Mouse (Mus musculus) left cerebral cortex, adult 2 months (tissue): ENCODE results near the gene Iqcd. TPM values are rescaled to one million over a fixed set of nuclear protein-coding genes. Genes with fewer than 3 reads are reported as not detected.

ENCODE experiments used
- DNase-seq, 2 experiments: peaks; one replicate each; pipeline ENCODE4 v3.0.0; 2021 to 2022; ENCODE audit warnings: low spot score in 2 of 2, mixed read lengths in 1 of 2; ENCODE audit errors: extremely low spot score in 1 of 2
- H3K27ac ChIP-seq: fragments of 200-600 bp; 2 replicates; pipeline ENCODE4 v1.8.1; 2022
- H3K4me3 ChIP-seq: fragments of 200-600 bp; 2 replicates; pipeline ENCODE4 v1.8.1; 2022
- CTCF ChIP-seq: fragments of 200-600 bp; IDR thresholded peaks from 2 replicates; pipeline ENCODE4 v1.8.1; 2022; ENCODE audit warnings: antibody characterized with exemption, mild to moderate bottlenecking, moderate library complexity
- intact Hi-C: fragments of 180-260 bp; cut with DNase I; formaldehyde crosslinking; loops from one replicate; pipeline ENCODE4 v1.15.1; 2025
- total RNA-seq, 2 experiments: library from RNA; stranded (reverse); gene quantifications; 2 replicates each; pipeline ENCODE4 v1.2.3; 2021

The Iqcd gene
- total RNA-seq, 2 experiments from 2014 or later: 0.47 to 0.75 TPM

DNA sequence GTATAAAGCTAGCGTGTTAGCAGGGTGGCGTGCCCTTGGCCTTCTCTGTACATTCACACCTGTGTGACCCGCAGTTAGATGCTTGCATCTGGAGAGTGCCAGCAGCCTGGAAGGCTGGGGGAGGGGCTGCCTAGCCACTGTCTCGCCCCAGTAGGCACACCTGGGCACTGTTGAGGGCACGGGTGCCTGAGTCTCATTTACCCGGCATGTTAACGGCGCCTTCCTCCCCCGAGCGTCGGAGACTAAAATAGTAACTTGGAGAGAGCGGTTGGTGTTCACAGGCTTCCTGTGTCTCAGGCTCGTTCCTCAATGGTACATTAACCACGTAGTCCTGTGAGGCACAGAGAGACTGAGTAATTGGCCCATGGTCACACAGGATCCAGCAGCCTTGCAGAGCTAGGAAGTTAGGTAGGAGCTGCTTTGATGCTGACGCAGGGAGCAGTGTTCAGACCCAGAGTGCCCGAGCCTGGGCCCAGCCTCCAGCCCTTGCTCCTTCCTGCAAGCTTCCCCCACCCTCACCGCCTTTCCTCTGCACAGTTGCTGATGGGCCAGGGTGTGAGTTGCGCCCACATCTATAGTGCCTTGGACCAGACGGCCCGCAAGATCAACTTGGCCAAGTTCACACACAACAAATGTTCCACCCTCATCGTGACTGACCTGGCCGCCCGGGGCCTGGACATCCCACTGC is 32.4 kb downstream of the Iqcd start:
- Histone ChIP-seq H3K4me3 (no peak overlapping the region), H3K27ac (peak overlapping the region; percentile 42)
- no peak for TF ChIP-seq CTCF
- DNase-seq: peak in 1 of 2 experiments; percentile 28
- intact Hi-C loops: no loop called here

DNA sequence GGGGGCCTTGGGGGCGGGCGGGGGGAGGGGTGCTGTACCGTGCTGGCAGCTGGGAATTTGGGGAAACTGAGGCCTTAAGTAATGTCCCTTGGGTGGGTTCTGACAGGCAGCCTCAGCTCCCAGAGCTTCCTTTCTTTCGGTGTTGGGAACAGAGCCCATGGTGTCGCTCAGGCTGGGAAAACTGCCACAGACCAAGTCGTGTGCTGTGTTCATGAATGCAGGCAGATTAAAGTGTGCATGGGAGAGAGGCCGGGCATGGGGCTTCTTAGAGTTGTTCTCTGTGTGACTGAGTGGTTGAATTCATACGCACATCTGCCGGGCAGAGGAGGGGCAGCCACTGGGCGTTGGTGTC is 33.0 kb downstream of the Iqcd start:
- H3K27ac ChIP-seq: peak overlapping the region; percentile 42
- TF ChIP-seq CTCF: no peak
- intact Hi-C loops: no loop called here
- DNase-seq: peak in 1 of 2 experiments; percentile 31
- H3K4me3 ChIP-seq: no peak overlapping the region

DNA sequence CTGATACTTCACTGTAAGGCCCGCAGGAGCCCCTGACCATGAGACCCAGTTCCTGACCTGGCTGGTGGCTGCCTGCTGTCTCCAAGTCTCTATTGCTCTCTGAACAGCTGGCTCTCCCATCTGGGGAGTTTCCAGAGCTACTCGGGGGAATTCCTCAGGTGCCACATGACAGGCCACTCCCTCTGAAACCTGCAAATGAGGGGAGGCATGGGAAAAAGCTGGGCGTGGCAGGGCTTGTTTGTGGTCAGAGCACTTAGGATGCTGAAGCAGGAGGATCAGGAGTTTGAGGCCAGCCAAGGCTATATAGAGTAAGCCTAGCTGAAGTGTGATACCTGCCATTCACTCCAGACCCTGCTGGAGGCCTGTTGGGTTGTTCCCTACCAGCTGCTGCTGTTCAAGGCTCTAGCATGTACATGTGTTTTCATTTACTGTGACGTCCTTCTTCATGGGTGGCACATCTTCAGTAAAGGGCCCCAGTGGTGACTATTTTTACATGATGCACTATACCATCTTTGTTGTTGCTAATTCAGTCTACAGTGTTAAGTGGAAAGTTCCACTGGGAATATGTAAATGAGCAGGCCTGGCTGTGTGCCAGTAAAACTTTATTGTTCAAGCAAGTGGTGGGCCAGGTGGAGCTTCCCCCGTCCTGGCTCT is 33.5 kb downstream of the Iqcd start:
- TF ChIP-seq CTCF: no peak
- no peak for DNase-seq
- no peak overlapping the region for H3K4me3 ChIP-seq
- intact Hi-C loops: no loop called here
- peak overlapping the region; percentile 42 for H3K27ac ChIP-seq

- intact Hi-C loops: no loop called here
- H3K4me3 ChIP-seq: no peak overlapping the region
- DNase-seq: no peak
- H3K27ac ChIP-seq: no peak overlapping the region
- TF ChIP-seq CTCF: no peak
These were observed 35.6 kb downstream of the Iqcd start for GRCm38 (mm10) chr5:120624427-120624826.

DNA sequence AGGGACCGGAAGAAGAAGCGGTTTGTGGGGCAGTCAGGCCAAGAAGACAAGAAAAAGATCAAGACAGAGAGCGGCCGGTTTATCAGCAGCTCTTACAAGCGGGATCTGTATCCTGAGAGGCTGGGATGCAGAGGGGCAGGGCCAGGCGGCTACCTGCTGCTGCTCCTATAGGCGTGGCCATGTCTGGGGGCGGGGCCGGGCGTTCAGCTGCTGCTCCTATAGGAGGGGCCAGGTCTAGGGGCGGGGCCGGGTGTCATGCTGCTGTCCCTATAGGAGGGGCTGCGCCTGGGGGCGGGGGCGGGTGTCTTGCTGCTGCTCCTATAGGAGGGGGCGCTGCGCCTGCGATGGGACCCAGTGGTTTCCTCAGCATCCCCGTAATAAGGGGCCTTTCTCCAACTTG is 37.6 kb downstream of the Iqcd start:
- Histone ChIP-seq H3K27ac (no peak overlapping the region), H3K4me3 (no peak overlapping the region)
- intact Hi-C loops: no loop called here
- no peak for DNase-seq
- no peak for TF ChIP-seq CTCF

DNA sequence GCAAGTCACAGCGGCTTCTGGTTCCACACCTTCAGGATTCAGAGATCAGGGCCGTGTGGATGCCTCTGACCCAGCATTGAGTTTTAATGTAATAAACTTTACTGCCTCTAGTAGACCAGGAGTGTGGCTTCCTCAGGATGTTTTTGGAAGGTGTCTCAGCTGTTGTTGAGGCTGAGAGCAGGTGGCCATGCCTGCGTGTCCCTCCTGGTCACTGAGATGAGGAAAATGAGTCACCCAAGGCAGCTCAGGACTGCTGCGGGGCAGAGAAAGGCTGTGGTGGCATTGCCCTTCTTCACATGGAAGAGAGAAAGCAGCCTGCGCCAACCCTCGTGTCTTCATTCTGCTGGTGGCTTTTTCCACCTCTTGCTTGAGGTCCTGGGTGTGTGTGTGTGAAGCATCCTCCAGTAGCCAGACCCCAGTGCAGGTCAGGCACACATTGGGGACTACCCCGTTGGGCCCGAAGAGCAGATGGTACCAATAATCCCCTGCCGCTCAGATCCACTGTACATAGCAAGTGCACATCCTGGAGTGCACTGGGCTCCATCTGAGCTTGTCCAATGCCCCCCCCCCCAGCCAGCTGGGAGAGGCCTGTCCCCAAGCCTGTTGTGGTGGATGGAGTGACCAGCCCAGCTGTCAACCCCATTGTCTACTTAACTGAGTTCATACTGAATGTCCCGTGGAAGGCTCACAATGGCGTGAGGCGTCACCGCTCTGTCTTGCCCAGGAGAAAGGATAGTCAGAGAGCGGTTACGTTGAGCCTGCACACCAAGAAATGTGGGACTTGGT is 38.9 kb downstream of the Iqcd start:
- no peak for TF ChIP-seq CTCF
- intact Hi-C loops: no loop called here

GRCm38 (mm10) chr5:120628624-120629023 is 39.8 kb downstream of the Iqcd start:
- no peak for TF ChIP-seq CTCF
- no peak for DNase-seq
- Histone ChIP-seq H3K4me3 (no peak overlapping the region), H3K27ac (no peak overlapping the region)
- intact Hi-C loops: no loop called here

More for the DNA sequence above, 38.9 kb downstream of the Iqcd start:
- Histone ChIP-seq H3K27ac (no peak overlapping the region), H3K4me3 (no peak overlapping the region)
- no peak for DNase-seq

GRCm38 (mm10) chr5:120631128-120631527 is 42.3 kb downstream of the Iqcd start:
- intact Hi-C loops: no loop called here
- no peak for TF ChIP-seq CTCF
- Histone ChIP-seq H3K27ac (no peak overlapping the region), H3K4me3 (peak overlapping the region; percentile 1; the same call in 1 of the 2 replicates)
- no peak for DNase-seq

DNA sequence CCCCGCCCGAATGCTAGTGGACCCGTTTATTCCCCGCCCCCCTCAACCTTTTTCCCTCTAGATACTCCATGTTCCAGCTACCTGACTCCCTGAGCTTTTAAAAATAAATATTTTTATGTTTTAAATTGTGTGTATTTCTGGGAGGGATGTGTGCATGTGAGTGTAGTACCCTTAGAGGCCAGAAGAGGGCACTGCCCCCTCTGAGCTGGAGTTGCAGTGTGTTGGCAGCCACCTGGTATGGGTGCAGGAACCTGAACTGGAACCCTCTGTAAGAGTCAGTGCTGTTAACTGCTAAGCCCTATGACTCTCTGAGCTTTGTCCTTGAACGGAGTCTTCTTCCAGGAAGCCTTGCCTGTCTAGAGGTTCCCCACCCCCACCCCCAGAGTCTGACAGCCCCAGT is 43.1 kb downstream of the Iqcd start:
- no peak for DNase-seq
- intact Hi-C loops: no loop called here
- TF ChIP-seq CTCF: peak; percentile 17
- Histone ChIP-seq H3K27ac (no peak overlapping the region), H3K4me3 (no peak overlapping the region)

GRCm38 (mm10) chr5:120634131-120634530 is 45.3 kb downstream of the Iqcd start, which contains the start of gene Cfap73:
Gene Cfap73 (minus strand): TSS chr5:120634235.
- no peak for DNase-seq
- no peak within 1 kb of the TSS for H3K27ac ChIP-seq
- no peak within 1 kb of the TSS for H3K4me3 ChIP-seq
- intact Hi-C loops: no loop called here
- TF ChIP-seq CTCF: no peak

GRCm38 (mm10) chr5:120634860-120635259 is 46.0 kb downstream of the Iqcd start:
- DNase-seq: no peak
- intact Hi-C loops: no loop called here
- Histone ChIP-seq H3K4me3 (no peak overlapping the region), H3K27ac (no peak overlapping the region)
- no peak for TF ChIP-seq CTCF

DNA sequence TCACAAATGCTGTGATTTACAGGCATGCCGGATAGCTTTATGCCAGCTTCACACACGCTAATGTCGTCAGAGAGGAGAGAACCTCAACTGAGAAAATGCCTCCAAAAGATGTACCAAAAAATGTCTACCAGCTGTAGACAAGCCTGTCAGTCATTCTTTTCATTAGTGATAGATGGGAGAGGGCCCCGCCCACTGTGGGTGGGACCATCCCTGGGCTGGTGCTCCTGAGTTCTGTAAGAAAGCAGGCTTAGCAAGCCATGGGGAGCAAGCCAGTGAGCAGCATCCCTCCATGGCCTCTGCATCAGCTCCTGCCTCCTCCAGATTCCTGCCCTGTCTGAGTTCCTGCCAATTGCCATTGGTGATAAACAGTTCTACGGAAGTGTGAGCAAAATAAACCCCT is 46.8 kb downstream of the Iqcd start:
- no peak overlapping the region for H3K4me3 ChIP-seq
- H3K27ac ChIP-seq: peak overlapping the region; percentile 55; the same call in 1 of the 2 replicates
- intact Hi-C loops: no loop called here
- no peak for DNase-seq
- TF ChIP-seq CTCF: no peak
